Mouse (Mus musculus): ENCODE data around the gene Kmt5c.

Gene Kmt5c

DNA sequence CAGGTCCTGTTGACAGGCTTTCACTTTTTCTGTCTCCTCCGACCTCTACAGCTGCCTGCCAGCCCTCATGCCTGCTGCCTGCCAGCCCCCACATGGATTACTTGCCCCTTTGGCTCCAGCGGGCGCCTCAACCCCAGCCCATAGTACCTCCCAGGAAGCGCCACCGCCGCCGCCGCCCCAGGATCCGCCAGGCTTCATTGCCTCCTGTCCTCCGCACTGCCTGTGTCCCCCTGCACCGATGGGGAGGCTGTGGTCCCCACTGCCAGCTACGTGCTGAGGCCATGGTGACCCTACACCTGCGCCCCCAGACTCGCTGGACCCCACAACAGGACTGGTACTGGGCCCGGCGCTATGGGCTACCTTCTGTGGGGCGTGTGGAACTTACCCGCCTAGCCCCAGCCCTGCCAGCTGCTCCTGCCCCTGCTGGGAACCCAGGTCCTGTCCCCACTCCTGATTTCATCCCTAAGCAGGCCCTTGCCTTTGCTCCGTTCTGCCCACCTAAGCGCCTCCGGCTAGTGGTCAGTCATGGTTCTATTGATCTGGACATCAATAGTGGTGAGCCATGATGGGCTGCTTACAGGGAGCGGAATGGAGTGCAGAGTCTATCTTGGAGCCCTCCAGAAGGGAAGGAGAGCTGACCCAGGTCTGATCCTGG lies 6.5 kb downstream of the Kmt5c start:
- DNase-seq (ENCODE audit: low spot score in 2 of 2): no peak

DNA sequence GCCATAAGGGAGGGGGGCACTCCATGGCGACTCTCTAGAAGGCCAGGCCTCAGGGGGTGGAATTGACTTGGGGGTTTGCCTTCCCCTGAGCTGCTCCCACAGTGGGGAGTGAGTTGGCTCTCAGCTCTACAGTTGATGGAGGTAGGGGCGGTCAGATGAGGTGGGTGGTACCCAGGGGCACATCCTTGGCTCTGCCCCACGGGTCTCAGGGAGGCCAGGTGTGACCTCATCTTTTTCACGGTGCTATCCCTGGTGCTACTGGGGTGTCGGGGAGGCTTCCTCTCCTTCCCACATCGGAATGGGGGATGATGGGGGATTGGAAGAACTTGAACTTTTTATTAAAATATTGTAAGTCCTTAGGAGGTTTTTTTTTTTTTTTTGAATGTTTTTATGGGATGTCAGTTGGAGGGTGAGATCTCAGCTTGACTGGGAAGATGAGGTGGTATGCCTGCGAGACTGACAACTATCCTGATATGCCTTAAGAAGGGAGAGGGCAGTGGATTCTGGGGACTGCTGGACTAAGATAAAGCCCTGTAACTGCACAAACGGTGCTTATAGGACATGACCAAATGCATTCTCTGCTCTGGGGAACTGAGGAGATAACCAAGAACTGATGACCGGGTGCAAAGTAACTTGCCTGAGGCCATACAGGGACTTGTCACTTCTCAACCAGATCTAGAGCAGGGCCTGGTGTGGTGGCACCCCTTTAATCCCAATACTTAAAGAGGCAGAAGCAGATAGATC lies 7.4 kb downstream of the Kmt5c start:
- no peak for DNase-seq (ENCODE audit: low spot score in 2 of 2)

DNA sequence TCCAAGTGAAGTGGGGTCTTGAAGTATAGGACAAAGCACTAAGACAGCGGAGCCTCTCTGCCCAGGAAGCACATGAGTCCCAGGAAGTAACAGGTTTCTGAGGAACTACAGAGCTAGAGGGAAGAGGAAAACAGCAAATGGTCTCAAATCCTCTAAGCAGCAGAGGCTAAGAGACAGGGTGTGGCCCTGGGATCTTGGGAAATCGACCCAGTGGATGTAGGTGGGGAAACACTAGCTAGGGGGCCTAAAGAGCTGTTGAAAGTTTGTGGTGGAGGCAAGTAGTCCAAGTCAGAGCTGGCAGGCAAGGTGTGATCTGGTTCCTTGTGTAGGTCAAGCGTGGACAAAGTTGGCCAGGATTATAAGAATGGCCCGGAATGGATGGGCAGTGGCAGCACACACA lies 8.4 kb downstream of the Kmt5c start:
- no peak for DNase-seq (ENCODE audit: low spot score in 2 of 2)

GRCm38 (mm10) chr7:4749169-4749568 lies 9.3 kb downstream of the Kmt5c start:
- DNase-seq (ENCODE audit: low spot score in 2 of 2): no peak

- peak; percentile 59 to 68 for DNase-seq (ENCODE audit: low spot score in 2 of 2)
Observed at GRCm38 (mm10) chr7:4751971-4752820, 12.3 kb downstream of the Kmt5c start.

- peak; percentile 70 to 79 for DNase-seq (ENCODE audit: low spot score in 2 of 2)
Observed at GRCm38 (mm10) chr7:4752821-4753570, 13.1 kb downstream of the Kmt5c start, which contains the start of gene Cox6b2. TSS of gene Cox6b2 (minus strand) at chr7:4753094.

DNA sequence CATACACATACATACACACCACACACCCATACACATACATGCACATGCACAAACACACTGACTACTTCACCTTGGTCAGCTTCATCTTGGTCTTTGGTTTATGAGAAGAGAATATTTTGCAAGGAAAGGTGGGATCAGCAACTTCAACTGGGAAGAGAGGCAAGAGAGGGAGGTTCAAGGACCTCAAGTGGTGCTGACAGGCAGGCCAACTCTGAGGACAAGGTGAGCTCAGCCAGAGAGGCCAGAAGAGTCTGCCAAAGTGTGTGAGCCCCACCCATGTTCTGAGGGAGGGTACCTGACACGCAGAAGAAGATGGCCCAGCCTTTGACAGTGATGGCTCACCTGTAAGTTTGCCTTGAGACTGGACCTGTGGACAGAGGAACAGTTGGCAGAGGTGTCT lies 19.8 kb downstream of the Kmt5c start:
- DNase-seq (ENCODE audit: low spot score in 2 of 2): no peak

- no peak for DNase-seq (ENCODE audit: low spot score in 2 of 2)
Observed at GRCm38 (mm10) chr7:4764946-4765710, 25.2 kb downstream of the Kmt5c start.

- no peak for DNase-seq (ENCODE audit: low spot score in 2 of 2)
Observed at GRCm38 (mm10) chr7:4771202-4771601, 31.3 kb downstream of the Kmt5c start, which contains the start of gene Fam71e2. TSS of gene Fam71e2 (minus strand) at chr7:4771302.

DNA sequence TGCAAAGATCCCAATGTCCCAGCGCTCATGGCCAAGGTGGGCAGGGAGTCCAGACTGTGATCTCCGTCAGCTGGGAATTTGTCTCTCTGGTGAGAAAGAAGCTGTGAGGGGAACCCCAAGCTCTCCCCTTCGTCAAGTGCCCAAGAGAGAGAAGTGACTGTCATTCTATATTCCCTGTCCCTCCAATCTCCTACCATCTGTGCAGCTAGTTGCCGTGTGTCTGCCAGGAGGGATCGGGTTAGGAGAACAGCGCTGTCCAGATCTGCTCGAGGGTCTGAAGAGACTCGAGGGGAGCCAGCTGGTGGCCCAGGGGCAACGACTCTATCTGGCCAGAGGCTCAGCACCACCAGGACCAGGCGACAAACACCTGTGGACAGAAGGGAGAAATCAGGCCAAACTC lies 36.2 kb downstream of the Kmt5c start:
- no peak for DNase-seq (ENCODE audit: low spot score in 2 of 2)

DNA sequence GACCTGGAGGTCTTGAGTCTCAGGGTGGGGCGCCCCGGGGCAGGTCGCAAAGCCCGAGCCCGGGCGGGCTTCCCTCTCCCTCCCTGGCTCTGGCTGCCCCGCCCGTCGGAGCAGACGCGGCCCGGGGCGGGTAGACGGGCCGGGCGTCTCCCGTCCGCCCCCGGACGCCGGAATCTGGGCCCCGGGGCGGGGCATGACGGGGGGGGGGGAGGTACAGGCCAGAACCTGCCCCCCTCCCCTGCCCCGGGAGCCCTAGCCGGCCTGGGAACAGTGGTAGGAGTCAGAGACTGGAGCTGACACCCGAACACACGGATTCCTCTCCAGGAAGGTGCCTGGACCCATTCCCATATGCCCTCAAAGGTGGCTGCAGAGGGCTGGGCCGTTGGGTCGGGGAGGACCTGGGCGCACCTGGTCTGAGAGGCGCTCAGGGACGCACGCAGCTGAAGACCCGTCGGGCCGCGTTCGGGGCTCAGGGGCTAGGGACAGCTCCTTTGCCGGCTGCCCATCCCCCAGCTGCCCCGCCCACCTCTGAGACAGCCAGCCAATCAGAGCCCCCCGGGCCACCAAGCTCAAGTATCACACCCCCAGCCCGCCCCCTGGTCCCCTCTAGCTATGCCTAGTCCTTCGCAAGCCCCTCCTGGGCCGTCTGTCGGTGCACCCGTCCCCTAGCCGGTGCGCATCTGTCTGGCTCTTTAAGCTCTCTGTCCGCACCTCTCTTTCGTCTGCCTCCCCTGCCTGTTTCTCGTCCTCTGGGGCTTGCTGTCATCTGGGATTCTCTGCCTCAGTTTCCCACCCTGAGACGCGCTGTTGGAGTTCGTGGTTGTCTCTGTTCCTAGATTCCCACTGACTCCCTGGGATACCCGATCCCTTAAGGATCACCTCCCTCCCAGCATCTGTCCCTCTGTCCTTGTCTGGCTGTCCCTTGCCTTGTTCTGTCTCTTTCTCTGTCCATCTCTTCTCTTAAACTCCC lies 37.2 kb downstream of the Kmt5c start:
- no peak for DNase-seq (ENCODE audit: low spot score in 2 of 2)

DNA sequence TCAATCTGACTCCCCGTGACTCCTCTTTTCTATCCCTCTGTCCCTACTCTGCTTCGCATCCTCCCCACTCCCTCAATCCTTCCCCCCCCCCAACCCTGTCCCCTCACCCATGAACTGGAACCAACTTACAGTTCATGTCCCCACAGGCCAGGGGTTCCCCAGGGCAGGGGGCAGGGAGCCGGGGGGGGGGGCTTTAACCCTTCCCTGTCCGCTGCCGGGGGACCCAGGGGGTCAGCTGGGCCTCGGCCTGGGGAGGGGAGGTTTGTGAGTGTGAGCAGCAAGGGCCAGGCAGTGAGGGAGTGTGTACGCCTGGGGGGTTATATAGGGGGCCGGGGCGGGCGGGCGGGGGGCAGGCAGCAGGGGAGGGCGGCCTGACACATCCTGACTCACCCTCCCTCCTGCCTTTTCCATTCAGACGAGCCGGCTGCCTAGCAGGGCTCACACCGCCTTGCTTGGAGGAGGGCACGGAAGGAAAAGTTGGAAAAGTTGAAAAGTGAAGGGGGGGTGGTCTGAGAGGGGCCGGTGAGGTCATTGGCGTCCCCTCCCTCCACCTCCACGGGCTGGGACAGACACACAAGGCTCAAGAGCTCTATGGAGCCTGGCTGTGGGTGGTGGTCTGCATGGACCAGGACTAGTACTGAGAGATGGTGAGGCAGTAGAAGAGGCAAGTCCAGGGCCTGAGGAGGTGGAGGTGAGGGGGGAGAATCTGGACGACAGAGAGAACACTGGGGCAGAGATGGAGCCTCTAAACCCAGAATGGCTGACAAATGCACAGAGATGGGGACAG lies 38.1 kb downstream of the Kmt5c start:
- no peak for DNase-seq (ENCODE audit: low spot score in 2 of 2)

DNA sequence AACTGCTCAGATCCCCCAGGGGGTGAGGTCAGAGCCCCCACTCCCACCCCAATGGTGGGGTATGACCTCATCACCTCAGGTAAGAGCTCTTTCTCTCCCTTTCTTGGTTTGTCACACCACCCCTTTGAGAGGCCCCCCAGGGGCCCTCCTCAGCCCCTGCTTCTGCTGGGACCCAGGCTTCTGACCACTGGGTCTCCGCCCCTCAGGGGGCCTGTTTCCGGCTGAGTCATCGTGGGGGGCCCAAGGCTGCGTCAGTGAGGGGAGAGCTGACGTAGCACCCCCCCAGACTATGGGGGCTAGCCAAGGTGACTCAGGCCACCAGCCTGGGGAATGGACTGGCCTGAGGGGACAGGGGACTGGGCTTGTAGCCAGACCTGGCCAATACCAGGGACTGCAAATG lies 40.0 kb downstream of the Kmt5c start:
- DNase-seq (ENCODE audit: low spot score in 2 of 2): no peak

DNA sequence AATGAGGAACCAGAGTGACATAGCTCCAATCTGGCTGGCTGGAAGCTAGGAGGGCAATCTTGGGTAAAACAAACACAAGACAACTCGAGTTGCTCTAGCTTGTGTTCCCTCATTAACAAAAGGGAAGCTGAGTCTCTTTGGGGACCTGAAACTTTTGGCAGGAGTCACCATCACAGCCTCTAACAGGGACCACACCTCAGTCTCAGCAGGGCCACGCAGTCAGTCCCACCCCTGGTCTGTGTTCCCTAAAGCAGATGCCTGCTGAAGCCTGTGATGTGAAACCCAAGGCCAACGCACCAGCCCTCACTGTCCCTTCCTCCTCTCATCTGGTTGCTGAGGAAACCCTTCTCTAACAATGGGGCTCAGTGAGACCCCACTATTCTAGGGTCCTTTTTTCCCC lies 42.2 kb downstream of the Kmt5c start:
- DNase-seq (ENCODE audit: low spot score in 2 of 2): no peak

GRCm38 (mm10) chr7:4782759-4783158 lies 42.8 kb downstream of the Kmt5c start, which contains the start of the genes Il11 and Tmem190:
TSS of gene Il11 (minus strand) at chr7:4782859.
TSS of gene Tmem190 (plus strand) at chr7:4782937.
- DNase-seq (ENCODE audit: low spot score in 2 of 2): no peak

- no peak for DNase-seq (ENCODE audit: low spot score in 2 of 2)
Observed at GRCm38 (mm10) chr7:4783667-4784268, 43.9 kb downstream of the Kmt5c start.

DNA sequence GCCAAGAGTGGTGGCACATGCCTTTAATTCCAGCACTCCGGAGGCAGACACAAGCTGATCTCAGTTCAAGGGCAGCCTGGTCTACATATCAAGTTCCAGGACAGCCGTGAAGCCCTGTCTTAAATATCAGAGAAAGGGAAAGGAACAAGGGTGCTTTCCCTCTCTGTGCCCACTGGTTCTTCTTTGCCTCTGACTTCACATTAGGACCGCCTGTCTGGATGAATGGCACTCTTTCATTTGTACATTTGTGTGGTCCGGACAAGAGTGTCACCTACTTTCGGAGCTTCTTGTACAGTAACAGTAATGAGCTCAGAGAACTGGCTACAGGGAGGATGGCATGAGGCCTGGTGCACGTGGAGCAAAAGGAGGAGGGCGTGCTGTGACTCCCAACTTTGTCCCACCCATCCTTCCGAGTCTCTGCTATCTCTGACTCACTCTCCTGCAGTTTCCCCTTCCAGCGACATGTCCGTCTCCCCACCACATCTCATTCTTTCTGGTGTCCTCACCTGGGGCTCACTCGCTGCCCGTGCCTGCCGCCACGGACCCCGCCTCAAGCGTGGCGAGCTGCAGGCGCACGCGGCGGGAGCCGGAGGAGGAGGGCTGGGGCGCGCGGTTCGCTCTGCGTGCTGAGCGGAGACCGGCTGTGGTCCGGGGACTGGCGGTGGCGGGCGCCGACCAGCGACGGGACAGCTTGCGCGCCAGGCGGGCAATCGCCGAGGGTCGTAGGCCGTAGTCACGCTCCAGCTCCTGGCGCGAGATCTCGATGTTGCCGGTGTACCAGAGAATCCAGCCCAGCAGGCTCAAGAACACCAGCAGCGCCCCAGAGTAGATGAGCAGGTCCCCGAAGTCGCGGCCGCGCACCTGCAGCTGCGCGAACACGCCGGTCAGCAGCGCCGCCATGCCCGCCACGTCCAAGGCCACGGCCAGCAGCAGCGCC lies 48.9 kb downstream of the Kmt5c start:
- DNase-seq (ENCODE audit: low spot score in 2 of 2): peak; percentile 32 to 42

All from spleen, postnatal 14 days (tissue).